Mouse (Mus musculus) limb, embryonic 12.5 days (tissue): Measurements from ENCODE around the gene Abca4. TPM values are rescaled to one million over a fixed set of nuclear protein-coding genes. Genes with fewer than 3 reads are reported as not detected.
"Not testable (repeated sequence)": the region's sequence is repeated elsewhere in the genome, so short reads cannot be mapped to it uniquely, and the experiment has no call there.

Experiments used
- ATAC-seq: fragments of 200-750 bp; cut with Nextera tagmentation; 2 replicates; pipeline ENCODE4 v1.8.0; 2017; ENCODE audit warnings: low read depth, moderate TSS enrichment; ENCODE audit not compliant: insufficient number of reproducible peaks, insufficient read depth, low FRiP score, low TSS enrichment
- H3K27ac ChIP-seq: fragments of 300-500 bp; sonication (generic); 2 replicates; pipeline ENCODE4 v1.5.1; 2016; ENCODE audit warnings: mild to moderate bottlenecking, moderate library complexity
- H3K27me3 ChIP-seq: fragments of 300-500 bp; sonication (generic); 2 replicates; pipeline ENCODE4 v1.6.1; 2016; ENCODE audit warnings: mild to moderate bottlenecking, moderate library complexity
- H3K36me3 ChIP-seq: fragments of 300-500 bp; sonication (generic); 2 replicates; pipeline ENCODE4 v1.6.1; 2016; ENCODE audit warnings: mild to moderate bottlenecking, moderate library complexity
- H3K4me1 ChIP-seq: fragments of 300-500 bp; sonication (generic); replicated peaks from 2 replicates; pipeline ENCODE4 v1.6.1; 2016
- H3K4me2 ChIP-seq: fragments of 300-500 bp; sonication (generic); 2 replicates; pipeline ENCODE4 v1.6.1; 2016; ENCODE audit warnings: mild to moderate bottlenecking, moderate library complexity
- H3K4me3 ChIP-seq: fragments of 300-500 bp; sonication (generic); replicated peaks from 2 replicates; pipeline ENCODE4 v1.5.1; 2016; ENCODE audit warnings: mild to moderate bottlenecking
- H3K9ac ChIP-seq: fragments of 300-500 bp; sonication (generic); replicated peaks from 2 replicates; pipeline ENCODE4 v1.6.1; 2016; ENCODE audit warnings: mild to moderate bottlenecking, moderate library complexity
- H3K9me3 ChIP-seq: fragments of 300-500 bp; sonication (generic); 2 replicates; pipeline ENCODE4 v1.6.1; 2016; ENCODE audit warnings: mild to moderate bottlenecking, moderate library complexity
- WGBS: fragments of 180-500 bp; shearing (Covaris S2); methylation state at CpG from one replicate; pipeline ENCODE4 v1.1.7; 2016; 5-methylcytosine and 5-hydroxymethylcytosine counted together
- polyA plus RNA-seq: library from polyadenylated mRNA; unstranded; fragments of >200 nt; fragmentation: Nextera tagmentation; extraction: Ambion mirVana; gene quantifications from 2 replicates; pipeline ENCODE4 v1.2.1, GENCODE M21; 2016

Abca4 gene
- polyA plus RNA-seq, 1 experiment from 2014 or later = 1.8 TPM

DNA sequence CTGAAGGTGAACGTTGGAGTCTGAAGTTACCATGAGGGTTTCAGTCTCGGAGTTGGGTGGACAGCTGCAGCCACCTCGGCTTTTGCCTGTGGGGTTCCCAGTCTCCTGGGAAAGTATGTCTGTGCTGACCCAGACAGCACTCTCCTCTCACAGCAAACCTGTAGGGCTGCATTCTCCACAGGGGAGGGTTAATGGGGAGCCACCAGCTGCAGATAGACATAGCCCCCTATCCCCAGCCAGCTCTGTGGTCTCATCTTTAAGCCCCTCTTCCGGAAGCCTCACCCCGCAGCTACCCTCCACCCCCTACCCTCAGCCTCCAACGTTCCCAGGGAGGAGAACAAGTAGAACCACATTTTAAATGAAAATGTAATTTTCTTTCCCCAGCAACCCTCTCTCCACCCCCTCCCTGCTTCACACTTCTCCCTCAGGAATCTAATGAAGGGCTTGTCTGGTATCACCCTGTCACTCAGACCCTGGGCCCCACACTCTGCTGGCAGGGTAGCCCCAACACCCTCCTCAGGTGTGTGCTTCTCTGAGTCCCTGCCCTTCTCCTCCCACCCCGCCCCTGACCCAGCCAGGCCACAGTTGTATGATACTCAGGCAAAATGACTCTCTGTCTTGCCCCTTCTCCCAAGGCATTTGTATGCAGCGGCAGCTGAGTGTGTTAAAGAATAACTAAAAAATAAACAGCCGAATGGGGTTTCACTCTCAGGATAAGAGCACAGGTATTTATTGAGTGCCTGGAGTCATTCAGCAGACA lies 14.4 kb downstream of the Abca4 start:
- Histone ChIP-seq H3K4me3 (no peak overlapping the region), H3K9me3 (no peaks in the 10 kb centered on the region), H3K4me1 (peaks cover 20% of the 10 kb centered on the region), H3K9ac (0 out of 2 replicates have a peak overlapping the region, but pooled peaks have one; percentile 34), H3K4me2 (no peak overlapping the region), H3K27ac (peak overlapping the region; percentile 36; the same call in 1 of the 2 replicates), H3K36me3 (no peaks in the 10 kb centered on the region), H3K27me3 (no peaks in the 10 kb centered on the region)
- WGBS = 43% methylated on average over 9 of the region's 9 CpGs
- no peak for ATAC-seq

DNA sequence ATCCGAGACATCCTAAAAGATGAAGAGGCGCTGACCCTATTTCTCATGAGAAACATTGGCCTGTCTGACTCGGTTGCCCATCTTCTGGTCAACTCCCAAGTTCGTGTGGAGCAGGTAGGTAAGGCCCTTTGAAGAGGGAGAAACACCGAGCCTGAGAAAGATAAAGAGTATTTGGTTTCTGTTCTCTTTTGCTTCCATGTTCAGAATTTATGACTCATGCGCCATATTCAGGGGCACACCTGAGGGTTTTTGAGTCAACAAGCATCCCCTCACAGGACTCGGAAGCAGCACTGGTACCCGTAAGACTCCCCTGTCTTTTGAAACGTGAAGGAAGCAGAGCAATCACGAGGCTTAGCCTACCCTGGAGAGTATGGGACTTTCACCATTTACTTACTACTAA lies 18.3 kb downstream of the Abca4 start:
- Histone ChIP-seq H3K4me1 (peaks cover 16% of the 10 kb centered on the region), H3K4me3 (no peak overlapping the region), H3K27me3 (no peaks in the 10 kb centered on the region), H3K9ac (no peak overlapping the region), H3K36me3 (no peaks in the 10 kb centered on the region), H3K27ac (no peak overlapping the region), H3K4me2 (no peak overlapping the region), H3K9me3 (no peaks in the 10 kb centered on the region)
- 88% methylated on average over 10 of the region's 10 CpGs for WGBS
- no peak for ATAC-seq

DNA sequence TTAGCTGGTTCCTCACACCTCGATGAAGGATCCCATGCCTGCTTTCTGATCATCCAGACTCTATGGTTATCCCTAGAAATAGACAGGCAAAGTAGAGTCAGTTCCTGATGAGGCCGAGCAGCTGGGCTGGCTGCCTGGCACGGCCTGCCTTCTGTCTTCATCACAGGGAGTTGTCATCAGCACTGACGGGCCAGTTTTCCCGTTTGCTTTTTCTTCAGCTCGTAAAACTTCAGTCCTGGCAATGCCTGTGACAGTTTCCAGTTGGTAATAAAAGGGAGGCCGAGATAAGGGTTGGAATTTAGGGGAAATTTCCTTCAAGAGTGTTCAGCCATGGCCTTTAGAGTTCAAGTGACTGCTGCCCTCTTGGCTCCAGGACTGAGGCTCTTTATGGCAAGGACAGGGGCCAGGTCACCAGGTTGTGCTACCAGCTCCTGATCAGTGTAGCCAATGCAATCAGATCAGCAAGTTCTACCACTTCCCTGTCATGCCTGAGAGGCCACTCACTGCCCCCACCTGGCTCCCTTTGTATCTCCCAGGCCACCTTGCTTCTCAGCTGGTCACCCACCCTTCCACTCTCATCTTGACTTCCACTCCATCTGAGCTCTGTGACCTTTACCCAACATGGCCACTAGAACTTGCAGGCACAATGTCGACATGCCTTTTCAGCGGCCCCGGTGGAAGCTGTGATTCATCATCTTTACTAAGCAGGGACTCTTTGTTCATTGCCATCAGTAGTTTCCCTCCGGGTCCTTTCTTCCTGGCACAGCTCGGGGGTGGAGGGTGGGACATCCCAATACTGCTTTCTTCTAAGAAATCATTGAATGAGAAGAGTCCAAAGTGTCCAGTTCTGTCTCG lies 20.5 kb downstream of the Abca4 start:
- H3K4me3 ChIP-seq = no peak overlapping the region
- no peak overlapping the region for H3K27ac ChIP-seq
- 52% methylated on average over 13 of the region's 13 CpGs for WGBS
- no peaks in the 10 kb centered on the region for H3K36me3 ChIP-seq
- H3K4me2 ChIP-seq = no peak overlapping the region
- H3K27me3 ChIP-seq = no peaks in the 10 kb centered on the region
- no peaks in the 10 kb centered on the region for H3K9me3 ChIP-seq
- ATAC-seq = no peak
- H3K4me1 ChIP-seq = peaks cover 6% of the 10 kb centered on the region; the same call in 1 of the 2 replicates
- H3K9ac ChIP-seq = no peak overlapping the region

GRCm38 (mm10) chr3:122071769-122072168 lies 27.5 kb downstream of the Abca4 start:
- H3K4me2 ChIP-seq = no peak overlapping the region
- H3K36me3 ChIP-seq = no peaks in the 10 kb centered on the region
- H3K27ac ChIP-seq = no peak overlapping the region
- peaks cover 30% of the 10 kb centered on the region for H3K4me1 ChIP-seq
- no peak overlapping the region for H3K4me3 ChIP-seq
- no peaks in the 10 kb centered on the region for H3K27me3 ChIP-seq
- WGBS = 78% methylated on average over 10 of the region's 10 CpGs
- H3K9me3 ChIP-seq = no peaks in the 10 kb centered on the region
- no peak overlapping the region for H3K9ac ChIP-seq
- no peak for ATAC-seq

DNA sequence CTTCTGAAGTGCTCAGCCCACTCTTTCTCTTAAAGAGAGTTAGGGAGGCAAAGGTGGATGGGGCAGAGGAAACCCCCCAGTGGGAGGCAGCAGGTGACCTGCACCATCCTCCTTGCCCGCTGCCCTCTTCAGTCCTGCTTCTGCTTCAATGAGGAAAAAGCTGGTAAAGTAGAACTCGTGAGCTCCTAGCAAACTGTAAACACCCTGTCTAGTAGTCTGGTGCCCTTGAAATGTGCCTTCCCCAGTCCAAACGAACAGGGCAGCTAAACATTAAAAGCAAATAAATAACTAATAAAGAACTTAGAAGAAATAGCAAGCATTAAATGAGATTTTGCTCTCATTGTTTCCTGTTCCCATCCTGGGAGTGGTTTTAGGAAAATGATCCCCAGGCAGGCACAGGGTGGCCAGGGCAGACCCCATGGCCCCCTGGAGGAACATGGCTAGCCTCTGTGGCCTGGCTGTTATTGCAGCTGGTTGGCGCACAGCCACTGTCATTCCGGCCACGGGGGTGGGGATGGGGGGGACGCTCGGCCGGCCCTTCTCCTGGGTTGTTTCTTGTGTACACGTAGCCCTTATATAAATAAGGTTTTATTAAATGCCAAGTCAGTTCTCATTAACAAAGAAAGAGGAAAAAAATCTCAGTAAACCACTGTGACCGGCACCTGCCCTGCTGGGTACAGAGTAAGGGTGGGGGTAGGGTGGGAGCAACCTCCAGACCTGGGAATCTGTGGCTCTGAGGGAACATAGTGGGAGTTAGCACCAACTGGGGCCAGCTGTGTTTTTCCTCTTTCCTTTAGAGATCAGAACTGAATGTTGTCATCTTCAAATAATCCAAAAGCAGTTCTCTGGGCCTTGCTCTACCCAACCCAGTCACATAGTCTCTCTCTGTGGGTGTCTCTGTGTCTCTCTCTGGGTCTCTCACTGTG lies 28.7 kb downstream of the Abca4 start:
- Histone ChIP-seq H3K9me3 (no peaks in the 10 kb centered on the region), H3K36me3 (no peaks in the 10 kb centered on the region), H3K27me3 (no peaks in the 10 kb centered on the region), H3K9ac (no peak overlapping the region), H3K4me2 (0 out of 2 replicates have a peak overlapping the region, but pooled peaks have one; percentile 4), H3K27ac (peak overlapping the region; percentile 88), H3K4me1 (peaks cover 31% of the 10 kb centered on the region), H3K4me3 (no peak overlapping the region)
- 51% methylated on average over 11 of the region's 11 CpGs for WGBS
- peak; percentile 54; the same call in 1 of the 2 replicates for ATAC-seq

- Histone ChIP-seq H3K36me3 (no peaks in the 10 kb centered on the region), H3K27ac (peak overlapping the region; percentile 88), H3K4me1 (peaks cover 38% of the 10 kb centered on the region), H3K27me3 (no peaks in the 10 kb centered on the region), H3K4me3 (no peak overlapping the region), H3K9me3 (no peaks in the 10 kb centered on the region), H3K4me2 (0 out of 2 replicates have a peak overlapping the region, but pooled peaks have one; percentile 4), H3K9ac (no peak overlapping the region)
- 60% methylated on average over 5 of the region's 5 CpGs for WGBS
- no peak for ATAC-seq
Measured at GRCm38 (mm10) chr3:122073595-122073994, 29.4 kb downstream of the Abca4 start.

DNA sequence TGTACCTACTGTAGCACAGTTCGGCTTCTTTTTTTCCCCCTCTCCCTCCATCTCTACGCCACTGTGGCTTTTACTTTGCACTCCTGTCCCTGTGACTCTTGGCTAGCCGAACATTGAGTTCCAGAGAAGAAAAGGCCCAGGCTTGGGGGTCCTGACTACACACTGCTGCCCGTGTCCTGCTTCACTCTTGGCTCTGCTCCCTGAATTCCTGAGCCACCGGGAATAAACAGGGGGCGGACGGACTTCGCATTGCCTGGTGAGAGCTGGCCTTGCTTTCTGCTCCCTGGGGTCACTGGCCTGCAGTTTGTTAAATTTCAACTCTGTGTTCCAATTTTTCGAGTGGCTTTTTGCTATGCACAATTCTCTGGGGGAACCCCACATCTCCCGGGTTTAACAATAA lies 30.1 kb downstream of the Abca4 start:
- ATAC-seq = no peak
- Histone ChIP-seq H3K27me3 (no peaks in the 10 kb centered on the region), H3K4me1 (peaks cover 43% of the 10 kb centered on the region), H3K9me3 (no peaks in the 10 kb centered on the region), H3K4me3 (no peak overlapping the region), H3K36me3 (no peaks in the 10 kb centered on the region), H3K9ac (no peak overlapping the region), H3K27ac (peak overlapping the region; percentile 88), H3K4me2 (peak overlapping the region; percentile 16; the same call in 1 of the 2 replicates)
- 29% methylated on average over 10 of the region's 10 CpGs for WGBS

GRCm38 (mm10) chr3:122078141-122078540 lies 33.9 kb downstream of the Abca4 start:
- Histone ChIP-seq H3K9me3 (no peaks in the 10 kb centered on the region), H3K27ac (peak overlapping the region; percentile 53), H3K27me3 (no peaks in the 10 kb centered on the region), H3K36me3 (no peaks in the 10 kb centered on the region), H3K4me1 (peaks cover 35% of the 10 kb centered on the region), H3K9ac (no peak overlapping the region), H3K4me3 (no peak overlapping the region), H3K4me2 (no peak overlapping the region)
- whole genome bisulfite sequencing = 25% methylated on average over 6 of the region's 6 CpGs
- 0 out of 2 replicates have a peak, but pooled peaks have one; percentile 16 for ATAC-seq

DNA sequence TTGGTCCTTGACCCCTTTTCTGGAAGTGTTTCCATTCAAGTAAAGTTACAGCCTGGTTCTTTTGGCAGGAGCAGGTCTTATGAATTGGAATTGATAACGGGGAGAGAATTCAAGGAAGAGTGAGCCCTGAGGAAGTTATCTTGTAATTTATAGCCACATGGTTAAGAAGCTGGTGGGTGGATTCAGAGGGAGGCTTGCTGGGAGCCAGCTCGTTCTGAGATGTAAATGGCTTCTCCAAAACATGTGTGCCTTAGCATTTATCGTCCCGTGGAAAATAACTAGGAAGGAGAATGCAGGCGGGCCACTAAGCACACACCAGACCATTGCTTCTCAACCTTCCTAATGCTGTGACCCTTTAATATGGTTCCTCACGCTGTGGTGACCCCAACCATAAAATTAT lies 34.9 kb downstream of the Abca4 start:
- H3K9ac ChIP-seq = no peak overlapping the region
- H3K4me2 ChIP-seq = no peak overlapping the region
- H3K27ac ChIP-seq = no peak overlapping the region
- H3K4me3 ChIP-seq = no peak overlapping the region
- peaks cover 25% of the 10 kb centered on the region for H3K4me1 ChIP-seq
- 72% methylated on average over 6 of the region's 6 CpGs for WGBS
- no peaks in the 10 kb centered on the region for H3K36me3 ChIP-seq
- H3K9me3 ChIP-seq = no peaks in the 10 kb centered on the region
- H3K27me3 ChIP-seq = no peaks in the 10 kb centered on the region
- no peak for ATAC-seq

- whole genome bisulfite sequencing = 90% methylated on average over 8 of the region's 8 CpGs
- H3K4me3 ChIP-seq, H3K27me3 ChIP-seq, H3K36me3 ChIP-seq, H3K9me3 ChIP-seq, ATAC-seq, H3K9ac ChIP-seq, H3K27ac ChIP-seq, H3K4me2 ChIP-seq: not testable (repeated sequence)
- H3K4me1 ChIP-seq = peaks cover 13% of the 10 kb centered on the region
Measured at GRCm38 (mm10) chr3:122081634-122082033, 37.4 kb downstream of the Abca4 start.
